Mouse (Mus musculus): Measurements from ENCODE around the gene H2al1o.
"Not testable (repeated sequence)": the region's sequence is repeated elsewhere in the genome, so short reads cannot be mapped to it uniquely, and the experiment has no call there.

H2al1o gene

GRCm38 (mm10) chrX:9572309-9572708 lies at the start of gene H2al1o:
H2al1o (minus strand) TSS chrX:9572409.
- not testable (repeated sequence) for DNase-seq (ENCODE audit: low read depth)

- not testable (repeated sequence) for DNase-seq (ENCODE audit: low read depth)
These were observed 25.8 kb upstream of the H2al1o start for GRCm38 (mm10) chrX:9598036-9598435.

GRCm38 (mm10) chrX:9536881-9537280 lies 35.3 kb downstream of the H2al1o start:
- DNase-seq (ENCODE audit: low read depth), result no peak

Measured in NIH3T3 (cell line).